ENCODE assay signal across 8 mouse cellular contexts in genomic region chr4:120613691-120614329, GRCm38 (mm10). TPM values are rescaled to one million over a fixed set of nuclear protein-coding genes. Genes with fewer than 3 reads are reported as not detected.
DNase-seq lines count a peak whose midpoint lies in the region; ATAC-seq and TF ChIP-seq lines count a peak whose summit lies in the region.

No protein-coding gene starts in this region.

- intact Hi-C loops in heart, adult 2 months (cut with DNase I), result loop anchor here (2.0 kb wide), 1 partner anchor 53 kb away; the partner anchor contains the start of gene Cited4

- H3K9me3 ChIP-seq in limb, embryonic 10.5 days (replicated peaks), result no peaks in the 10 kb centered on the region

- H3K27me3 ChIP-seq in cerebellum, adult 2 months (ENCODE audit: control insufficient read depth, insufficient read depth, low read length), result no peaks in the 10 kb centered on the region
- H3K27me3 ChIP-seq in heart, adult 2 months (ENCODE audit: control insufficient read depth, insufficient read depth, low read length), result no peaks in the 10 kb centered on the region
- H3K27me3 ChIP-seq in limb, embryonic 10.5 days (ENCODE audit: low read depth, poor library complexity, severe bottlenecking), result peaks cover 3% of the 10 kb centered on the region; the same call in 1 of the 2 replicates

- H3K4me3 ChIP-seq in cerebellum, adult 2 months (replicated peaks; ENCODE audit: insufficient read depth, low read depth, low read length), result peak overlapping the region; percentile 53
- H3K4me3 ChIP-seq in heart, adult 2 months, result peak overlapping the region; percentile 39
- H3K4me3 ChIP-seq in limb, embryonic 10.5 days, result no peak overlapping the region

- WGBS in cerebellum, adult 2 months, result 11% methylated on average over 8 of the region's 8 CpGs
- WGBS in heart, adult 2 months, result 18% methylated on average over 8 of the region's 8 CpGs
- 80% methylated on average over 8 of the region's 8 CpGs for WGBS in limb, embryonic 10.5 days

- TF ChIP-seq CTCF in cerebellum, adult 2 months (IDR thresholded peaks at IDR 0.05; ENCODE audit: borderline replicate concordance, insufficient read depth, low read depth, low read length), result no peak
- no peak for TF ChIP-seq CTCF in heart, adult 2 months (IDR thresholded peaks at IDR 0.05)

- H3K4me1 ChIP-seq in cerebellum, adult 2 months (ENCODE audit: control insufficient read depth, insufficient read depth, low read length), result peaks cover 47% of the 10 kb centered on the region
- peaks cover 13% of the 10 kb centered on the region for H3K4me1 ChIP-seq in heart, adult 2 months (ENCODE audit: control insufficient read depth, insufficient read depth, low read length)
- H3K4me1 ChIP-seq in limb, embryonic 10.5 days, result peaks cover 29% of the 10 kb centered on the region

- peak overlapping the region; percentile 99 for H3K27ac ChIP-seq in cerebellum, adult 2 months (ENCODE audit: insufficient read depth, low read length)
- peak overlapping the region; percentile 97 for H3K27ac ChIP-seq in heart, adult 2 months
- H3K27ac ChIP-seq in limb, embryonic 10.5 days, result no peak overlapping the region

- peak overlapping the region; percentile 36 for H3K9ac ChIP-seq in heart, adult 2 months (ENCODE audit: low read depth, low read length)

- H3K79me2 ChIP-seq in heart, adult 2 months (replicated peaks; ENCODE audit: control insufficient read depth, insufficient read depth, low read length), result no peaks in the 10 kb centered on the region

- peak; percentile 86 for TF ChIP-seq EP300 in heart, adult 2 months (IDR thresholded peaks at IDR 0.05; ENCODE audit: insufficient read depth, low read depth, low read length)

- ATAC-seq in megakaryocyte progenitor cell, adult 5-6 weeks (replicated peaks; ENCODE audit: poor library complexity), result 0 out of 2 replicates have a peak, but pooled peaks have one; percentile 12

- peak; percentile 71; the same call in 1 of the 2 replicates for TF ChIP-seq POLR2A in cerebellum, adult 2 months (IDR thresholded peaks at IDR 0.05; ENCODE audit: borderline replicate concordance, insufficient read depth, low read length)
- peak; percentile 79 for TF ChIP-seq POLR2A in heart, adult 2 months (IDR thresholded peaks at IDR 0.05; ENCODE audit: insufficient read depth, low read depth, low read length)

- DNase-seq in layer of hippocampus, adult 11-12 months (ENCODE audit: low spot score), result peak; percentile 56
- no peak for DNase-seq in layer of hippocampus, adult 9-10 months (ENCODE audit: low spot score)
- peak; percentile 92 to 98 for DNase-seq in cerebellum, adult 2 months
- peak; percentile 68 to 86 for DNase-seq in heart, adult 2 months
- peak; percentile 30 to 44 for DNase-seq in layer of hippocampus, adult 8-10 months (ENCODE audit: low spot score in 2 of 2)
- peak; percentile 38 to 65 for DNase-seq in thymus, adult 18-20 months
- no peak for DNase-seq in limb, embryonic 10.5 days (ENCODE audit: low spot score)

- H3K36me3 ChIP-seq in heart, adult 2 months (ENCODE audit: control insufficient read depth, insufficient read depth, low read length), result no peaks in the 10 kb centered on the region
- no peaks in the 10 kb centered on the region for H3K36me3 ChIP-seq in limb, embryonic 10.5 days

RNA-seq across cellular contexts. Expression of gene Gm8439, which starts 25.3 kb away (rescaled TPM):
- polyA plus RNA-seq in cerebellum, adult 2 months (2012; rRNA removed), result not detected in 2 replicates
- not detected for total RNA-seq in heart, adult 2 months (2021)
- polyA plus RNA-seq in heart, adult 2 months (2012; rRNA removed), result not detected in 2 replicates
- not detected for total RNA-seq in layer of hippocampus, adult 8-10 months (2022)
- total RNA-seq in megakaryocyte progenitor cell, adult 5-6 weeks (2015), result not detected in 2 replicates
- not detected in 2 replicates for total RNA-seq in megakaryocyte progenitor cell, adult 5-6 weeks (2017)
- polyA plus RNA-seq in limb, embryonic 10.5 days (2016; fragmentation: Nextera tagmentation; extraction: Ambion mirVana), result not detected in 2 replicates

RNA-seq across cellular contexts. Expression of gene Ctps, which starts 43.7 kb away (rescaled TPM):
- polyA plus RNA-seq in cerebellum, adult 2 months (2012; rRNA removed), result 28.8 and 29.7 TPM in 2 replicates
- total RNA-seq in heart, adult 2 months (2021), result 10 to 100 TPM; 30.0 to 31.1 TPM
- 12.5 and 23.9 TPM in 2 replicates for polyA plus RNA-seq in heart, adult 2 months (2012; rRNA removed)
- 10 to 100 TPM; 33.3 to 35.5 (median 35.2) TPM for total RNA-seq in layer of hippocampus, adult 8-10 months (2022)
- 42.0 and 45.9 TPM in 2 replicates for total RNA-seq in megakaryocyte progenitor cell, adult 5-6 weeks (2015)
- 49.9 and 60.3 TPM in 2 replicates for total RNA-seq in megakaryocyte progenitor cell, adult 5-6 weeks (2017)
- polyA plus RNA-seq in limb, embryonic 10.5 days (2016; fragmentation: Nextera tagmentation; extraction: Ambion mirVana), result 135 and 158 TPM in 2 replicates

RNA-seq across cellular contexts. Expression of gene Cited4, which starts 52.6 kb away (rescaled TPM):
- 9.3 and 12.5 TPM in 2 replicates for polyA plus RNA-seq in cerebellum, adult 2 months (2012; rRNA removed)
- total RNA-seq in heart, adult 2 months (2021), result 10 to 100 TPM; 31.6 to 52.2 TPM
- polyA plus RNA-seq in heart, adult 2 months (2012; rRNA removed), result 39.9 and 51.2 TPM in 2 replicates
- 1 to 10 TPM; 1.5 to 3.7 (median 3.1) TPM for total RNA-seq in layer of hippocampus, adult 8-10 months (2022)
- total RNA-seq in megakaryocyte progenitor cell, adult 5-6 weeks (2015), result 3.2 and 4.6 TPM in 2 replicates
- total RNA-seq in megakaryocyte progenitor cell, adult 5-6 weeks (2017), result 5.6 and 7.5 TPM in 2 replicates
- 9.1 and 14.2 TPM in 2 replicates for polyA plus RNA-seq in limb, embryonic 10.5 days (2016; fragmentation: Nextera tagmentation; extraction: Ambion mirVana)

Comparison
In these comparisons a context has a peak if more than half of its experiments do, and no peak if none do; other contexts are left out.
1. DNase-seq: peak in layer of hippocampus, adult 11-12 months (single experiment), cerebellum, adult 2 months (2 of 2), heart, adult 2 months (2 of 2), layer of hippocampus, adult 8-10 months (2 of 2) and thymus, adult 18-20 months (2 of 2); none in layer of hippocampus, adult 9-10 months (single experiment) and limb, embryonic 10.5 days (single experiment).